Mouse (Mus musculus) testis, adult 2 months (tissue): ENCODE data around the gene Loxl4.

Experiments used
- CTCF ChIP-seq: fragments of 200-500 bp; IDR thresholded peaks from 2 replicates; pipeline ENCODE4 v1.5.1; 2012; ENCODE audit warnings: low read depth, mild to moderate bottlenecking, inconsistent platforms, low read length, moderate library complexity; ENCODE audit not compliant: control insufficient read depth, insufficient read depth, insufficient replicate concordance
- POLR2A ChIP-seq: fragments of 200-500 bp; IDR thresholded peaks from 2 replicates; pipeline ENCODE4 v1.6.1; 2012; ENCODE audit warnings: low read depth, mild to moderate bottlenecking, inconsistent platforms, low read length, moderate library complexity; ENCODE audit not compliant: control insufficient read depth

DNA sequence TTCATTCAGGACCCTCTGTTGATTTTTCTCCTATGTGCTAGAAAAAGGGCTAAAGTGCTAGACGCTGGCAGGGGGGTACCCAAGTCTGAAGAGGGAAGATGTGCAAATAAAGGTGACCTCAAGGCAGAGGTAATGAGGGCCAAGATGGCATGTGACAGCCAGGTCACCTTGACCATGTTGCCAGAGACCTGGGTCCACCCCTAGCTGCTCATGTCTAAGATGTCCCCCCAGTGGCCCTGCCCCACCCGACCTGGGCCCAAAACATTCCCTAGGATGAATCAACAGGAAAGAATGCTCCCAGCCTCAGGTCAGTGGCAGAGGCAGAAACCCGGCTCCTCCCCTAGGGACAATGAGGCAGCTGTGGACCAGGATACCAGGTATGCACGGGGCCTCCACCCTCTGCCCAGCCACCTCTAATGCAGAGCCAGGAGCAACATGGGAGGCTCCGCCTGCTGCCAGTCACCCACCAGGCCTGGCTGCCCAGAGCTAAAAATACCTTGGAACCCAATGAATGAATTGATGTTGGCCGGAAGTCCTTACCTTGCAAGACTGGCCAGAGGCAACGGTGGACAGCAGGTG lies 1.1 kb upstream of the Loxl4 start:
- TF ChIP-seq CTCF: no peak
- TF ChIP-seq POLR2A: no peak
